Mouse (Mus musculus) hindbrain, embryonic 11.5 days (tissue): ENCODE measurements around the gene Krt39. TPM values are rescaled to one million over a fixed set of nuclear protein-coding genes. Genes with fewer than 3 reads are reported as not detected.
A peak's percentile ranks its signal among the peaks of the same experiment; 100 is the strongest.

Source experiments
- ATAC-seq: fragments of 200-750 bp; cut with Nextera tagmentation; 2 replicates; pipeline ENCODE4 v1.8.0; 2017; ENCODE audit warnings: mild to moderate bottlenecking, moderate TSS enrichment, moderate library complexity; ENCODE audit not compliant: low FRiP score
- DNase-seq: peaks from one replicate; pipeline ENCODE4 v3.0.0-alpha.2; 2015; ENCODE audit warnings: low spot score
- H3K27ac ChIP-seq: fragments of 300-500 bp; sonication (generic); 2 replicates; pipeline ENCODE4 v1.5.1; 2014; ENCODE audit warnings: mild to moderate bottlenecking, low read depth, low read length
- H3K27me3 ChIP-seq: fragments of 300-500 bp; sonication (generic); 2 replicates; pipeline ENCODE4 v1.6.1; 2014; ENCODE audit warnings: mild to moderate bottlenecking, low read length, moderate library complexity, mixed read lengths; ENCODE audit not compliant: control insufficient read depth, insufficient read depth
- H3K36me3 ChIP-seq: fragments of 300-500 bp; sonication (generic); 2 replicates; pipeline ENCODE4 v1.6.1; 2014; ENCODE audit warnings: mild to moderate bottlenecking, low read length, moderate library complexity, mixed read lengths; ENCODE audit not compliant: control insufficient read depth, insufficient read depth
- H3K4me1 ChIP-seq: fragments of 300-500 bp; sonication (generic); replicated peaks from 2 replicates; pipeline ENCODE4 v1.6.1; 2014; ENCODE audit warnings: low read length, mixed read lengths; ENCODE audit not compliant: control insufficient read depth, insufficient read depth
- H3K4me2 ChIP-seq: fragments of 300-500 bp; sonication (generic); replicated peaks from 2 replicates; pipeline ENCODE4 v1.6.1; 2014; ENCODE audit warnings: mild to moderate bottlenecking, low read depth, low read length
- H3K4me3 ChIP-seq: fragments of 300-500 bp; sonication (generic); 2 replicates; pipeline ENCODE4 v1.5.1; 2014; ENCODE audit warnings: low read depth, low read length
- H3K9ac ChIP-seq: fragments of 300-500 bp; sonication (generic); 2 replicates; pipeline ENCODE4 v1.6.1; 2014; ENCODE audit warnings: low read depth, low read length
- H3K9me3 ChIP-seq: fragments of 300-500 bp; sonication (generic); 2 replicates; pipeline ENCODE4 v1.6.1; 2016; ENCODE audit warnings: low read length; ENCODE audit not compliant: control insufficient read depth
- WGBS: fragments of 180-500 bp; shearing (Covaris S2); extraction: QIAGEN DNeasy Blood & Tissue Kit; methylation state at CpG from one replicate; pipeline ENCODE4 v1.1.7; 2014; 5-methylcytosine and 5-hydroxymethylcytosine counted together
- polyA plus RNA-seq: library from polyadenylated mRNA; unstranded; fragments of >200 nt; fragmentation: Nextera tagmentation; extraction: Ambion mirVana; gene quantifications from 2 replicates; pipeline ENCODE4 v1.2.1, GENCODE M21; 2014

Krt39 gene
- polyA plus RNA-seq, 1 experiment from 2014 or later, result not detected

DNA sequence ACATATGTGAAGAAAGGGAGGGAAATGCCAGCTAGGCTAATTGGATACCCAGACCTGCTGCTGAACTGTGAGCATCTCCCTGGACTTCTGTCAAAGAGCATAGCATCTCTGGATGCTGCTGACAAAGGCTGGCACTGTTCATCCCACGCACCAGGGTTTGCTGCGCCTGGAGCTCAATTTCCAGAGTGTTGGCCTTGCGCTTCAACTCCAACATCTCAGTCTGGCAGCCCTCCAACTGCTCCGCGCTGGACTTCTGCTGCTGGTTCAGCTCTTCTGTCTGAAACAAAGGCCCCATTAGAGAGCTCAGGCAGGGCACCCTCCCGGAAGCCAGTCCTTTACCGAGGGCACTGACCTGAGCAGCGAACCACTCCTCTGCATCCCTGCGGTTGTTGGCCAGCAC lies 18.6 kb upstream of the Krt39 start:
- DNase-seq (peak; percentile 6), ATAC-seq (no peak)
- Histone ChIP-seq H3K36me3 (no peaks in the 10 kb centered on the region), H3K9ac (no peak overlapping the region), H3K27me3 (no peaks in the 10 kb centered on the region), H3K4me3 (no peak overlapping the region), H3K4me1 (no peaks in the 10 kb centered on the region), H3K27ac (no peak overlapping the region), H3K9me3 (no peaks in the 10 kb centered on the region), H3K4me2 (no peak overlapping the region)
- WGBS, result 73% methylated on average over 9 of the region's 9 CpGs

DNA sequence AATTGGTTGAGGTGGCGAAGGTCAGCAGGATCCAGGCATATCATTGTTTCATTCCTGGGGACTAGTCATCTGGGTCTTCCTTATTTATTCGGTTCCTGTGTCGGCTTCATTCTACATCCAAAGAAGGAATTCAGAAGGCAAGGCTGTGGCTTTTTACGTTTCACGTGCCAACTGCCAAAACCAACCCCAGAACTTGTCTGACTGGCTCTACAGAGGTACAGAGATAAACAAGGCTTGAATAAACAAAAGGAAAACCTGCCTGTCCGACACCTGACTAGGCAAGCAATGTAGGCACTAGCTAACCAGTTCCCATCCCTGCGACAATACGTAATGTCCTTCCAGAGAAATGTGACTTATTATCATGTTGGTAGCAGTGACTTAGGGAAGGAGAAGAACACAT lies 7.0 kb downstream of the Krt39 start:
- Histone ChIP-seq H3K4me3 (no peak overlapping the region), H3K9ac (no peak overlapping the region), H3K4me1 (no peaks in the 10 kb centered on the region), H3K27ac (no peak overlapping the region), H3K27me3 (no peaks in the 10 kb centered on the region), H3K36me3 (no peaks in the 10 kb centered on the region), H3K9me3 (no peaks in the 10 kb centered on the region), H3K4me2 (no peak overlapping the region)
- WGBS, result 86% methylated on average over 8 of the region's 8 CpGs
- DNase-seq (no peak), ATAC-seq (no peak)

DNA sequence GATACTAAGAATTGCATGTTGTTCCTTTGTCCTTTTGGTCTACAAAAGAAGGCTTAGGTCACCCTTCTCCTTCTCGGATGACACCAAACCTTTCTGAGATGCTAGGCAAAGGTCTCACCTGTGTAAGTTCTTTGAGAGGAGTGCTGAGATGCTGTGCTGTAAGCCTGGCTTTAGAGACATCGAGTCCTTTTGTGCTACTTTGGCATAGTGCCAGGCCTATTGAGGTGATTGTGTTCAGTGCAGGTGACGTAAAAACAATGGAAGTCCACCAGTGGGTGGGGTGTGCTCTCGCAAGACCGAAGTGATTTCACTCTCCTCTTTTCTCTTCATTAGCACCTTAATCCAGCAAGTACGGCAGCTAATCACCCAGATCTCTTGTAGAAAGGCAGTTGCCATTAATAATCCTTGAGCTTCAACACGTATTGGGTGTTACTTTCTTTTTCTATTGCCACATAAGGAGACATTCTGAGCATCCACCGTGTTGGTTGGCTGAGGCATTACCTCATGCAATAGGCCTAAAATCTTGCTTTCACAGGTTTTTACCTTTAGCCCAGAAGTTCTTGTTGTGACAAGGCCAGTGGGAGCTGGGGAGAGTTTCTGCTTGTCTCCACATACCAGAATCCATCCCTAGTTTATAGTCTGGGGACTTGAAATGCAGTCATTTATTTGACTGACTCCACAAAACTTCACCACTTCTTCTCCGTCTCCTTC lies 20.9 kb downstream of the Krt39 start:
- WGBS, result 87% methylated on average over 9 of the region's 9 CpGs
- no peaks in the 10 kb centered on the region for H3K36me3 ChIP-seq
- no peaks in the 10 kb centered on the region for H3K27me3 ChIP-seq
- ATAC-seq (no peak), DNase-seq (no peak)
- no peak overlapping the region for H3K9ac ChIP-seq
- no peak overlapping the region for H3K4me3 ChIP-seq
- H3K27ac ChIP-seq, result no peak overlapping the region
- no peaks in the 10 kb centered on the region for H3K4me1 ChIP-seq
- H3K9me3 ChIP-seq, result no peaks in the 10 kb centered on the region
- H3K4me2 ChIP-seq, result no peak overlapping the region

DNA sequence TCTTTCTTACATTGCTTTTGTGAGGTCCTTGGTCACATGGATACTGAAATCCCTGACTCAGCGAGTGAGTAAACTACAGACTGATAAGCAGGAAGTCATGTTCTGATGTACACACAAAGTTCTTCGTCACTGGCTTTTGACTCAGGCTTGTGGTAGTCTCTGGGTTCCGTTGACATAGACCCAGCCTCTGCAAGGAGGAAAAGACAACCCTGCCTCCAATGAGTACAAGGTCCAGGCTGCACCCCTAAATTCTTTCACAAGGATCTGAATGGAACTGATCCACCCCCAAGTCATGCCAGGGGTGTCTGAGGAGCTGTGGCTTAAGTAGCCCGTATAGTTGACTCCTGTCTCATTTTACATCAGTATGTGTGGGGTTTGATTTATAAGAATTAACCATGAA lies 24.7 kb downstream of the Krt39 start:
- DNase-seq (no peak), ATAC-seq (no peak)
- Histone ChIP-seq H3K36me3 (no peaks in the 10 kb centered on the region), H3K9me3 (no peaks in the 10 kb centered on the region), H3K4me1 (no peaks in the 10 kb centered on the region), H3K4me3 (no peak overlapping the region), H3K9ac (no peak overlapping the region), H3K27me3 (no peaks in the 10 kb centered on the region), H3K27ac (no peak overlapping the region), H3K4me2 (no peak overlapping the region)
- WGBS, result 90% methylated on average over 4 of the region's 4 CpGs

DNA sequence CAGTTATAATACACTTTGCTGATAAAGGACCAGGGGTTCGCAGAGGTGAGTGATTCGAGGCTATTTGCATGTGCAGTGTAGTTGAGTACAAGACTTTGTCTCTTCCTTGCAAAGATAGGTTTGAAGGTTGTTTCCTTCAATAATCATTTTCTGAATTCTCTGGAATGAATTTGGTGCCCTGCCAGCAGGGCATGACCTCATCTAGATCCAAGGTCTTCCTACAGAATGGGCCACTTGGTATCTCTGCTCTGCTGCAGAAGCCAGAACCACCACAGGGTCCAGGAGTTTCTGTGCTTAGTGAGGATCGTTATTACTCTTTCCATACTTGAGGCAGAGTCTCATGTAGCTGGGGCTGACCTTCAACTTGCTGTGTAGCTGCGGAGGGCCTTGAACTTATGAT lies 26.4 kb downstream of the Krt39 start:
- Histone ChIP-seq H3K9ac (no peak overlapping the region), H3K9me3 (no peaks in the 10 kb centered on the region), H3K4me3 (no peak overlapping the region), H3K27me3 (no peaks in the 10 kb centered on the region), H3K27ac (no peak overlapping the region), H3K36me3 (no peaks in the 10 kb centered on the region), H3K4me2 (no peak overlapping the region), H3K4me1 (no peaks in the 10 kb centered on the region)
- 92% methylated on average over 4 of the region's 4 CpGs for WGBS
- no peak for ATAC-seq
- no peak for DNase-seq

DNA sequence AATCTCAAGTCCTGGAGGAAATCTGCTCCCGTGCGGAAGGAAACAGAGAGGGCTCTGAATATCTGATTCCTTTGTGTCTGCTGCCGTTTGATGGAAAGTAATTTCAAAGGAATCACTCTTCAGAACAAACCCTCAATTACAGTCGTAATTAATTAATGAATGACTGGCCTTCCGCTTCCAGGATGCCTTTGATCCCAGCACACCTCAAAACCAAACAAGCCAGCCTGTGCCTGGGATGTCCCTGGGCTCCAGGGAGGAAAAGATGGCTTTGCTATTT lies 27.6 kb downstream of the Krt39 start:
- Histone ChIP-seq H3K36me3 (no peaks in the 10 kb centered on the region), H3K27ac (no peak overlapping the region), H3K27me3 (no peaks in the 10 kb centered on the region), H3K4me2 (no peak overlapping the region), H3K4me3 (no peak overlapping the region), H3K9ac (no peak overlapping the region), H3K4me1 (0 out of 2 replicates have a peak, but pooled peaks cover 2% of the 10 kb centered on the region), H3K9me3 (no peaks in the 10 kb centered on the region)
- WGBS, result 59% methylated on average over 5 of the region's 5 CpGs
- DNase-seq (no peak), ATAC-seq (no peak)

DNA sequence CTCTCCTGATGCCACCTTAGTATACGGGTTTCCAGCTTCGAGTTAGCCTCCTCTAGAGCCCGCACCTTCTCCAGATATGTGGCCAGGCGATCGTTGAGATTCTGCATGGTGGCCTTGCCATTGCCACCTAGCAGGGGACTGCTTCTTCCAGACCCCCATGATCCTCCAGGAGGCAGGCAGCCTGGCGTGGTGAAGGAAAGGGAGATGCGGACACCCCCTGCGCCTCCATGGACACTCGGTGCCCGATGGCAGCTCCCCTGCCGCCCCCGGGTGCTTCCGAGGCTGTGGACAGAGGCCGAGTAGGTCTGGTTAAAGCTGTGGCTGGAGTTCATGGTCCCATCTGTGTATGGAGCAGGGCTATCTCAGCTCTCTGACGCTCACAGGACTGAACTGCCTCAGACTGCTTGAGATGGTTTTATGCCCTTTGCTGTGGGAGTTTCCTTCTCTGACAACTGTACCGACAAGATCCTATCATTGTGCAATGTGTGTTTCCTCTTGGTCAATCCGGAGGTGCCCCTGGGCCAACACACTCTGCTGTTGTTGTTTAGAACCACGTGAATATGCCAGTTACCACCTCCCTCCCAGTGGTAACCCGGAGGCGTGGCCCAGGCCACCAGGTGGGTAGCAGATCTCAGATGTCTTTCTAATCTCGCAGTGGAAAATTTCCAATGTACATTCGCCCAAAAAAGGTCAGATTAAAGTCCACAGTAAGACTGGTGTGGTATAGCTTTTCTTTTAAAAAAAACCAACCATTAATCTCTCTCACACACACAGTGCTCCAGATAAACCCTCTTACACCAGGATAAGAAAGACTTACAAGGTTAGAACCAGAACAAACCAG lies 28.2 kb downstream of the Krt39 start, which contains the start of gene Krt23:
TSS of gene Krt23 (minus strand) at position 405 of the 841 bp plus-strand sequence.
- H3K4me1 ChIP-seq, result 0 out of 2 replicates have a peak, but pooled peaks cover 2% of the 10 kb centered on the region
- no peak for DNase-seq
- no peaks in the 10 kb centered on the region for H3K9me3 ChIP-seq
- no peak for ATAC-seq
- H3K4me2 ChIP-seq, result no peak within 1 kb of the TSS
- H3K36me3 ChIP-seq, result no peaks in the 10 kb centered on the region
- H3K9ac ChIP-seq, result no peak within 1 kb of the TSS
- WGBS, result 85% methylated on average over 22 of the region's 22 CpGs
- no peaks in the 10 kb centered on the region for H3K27me3 ChIP-seq
- no peak within 1 kb of the TSS for H3K4me3 ChIP-seq
- H3K27ac ChIP-seq, result no peak within 1 kb of the TSS

DNA sequence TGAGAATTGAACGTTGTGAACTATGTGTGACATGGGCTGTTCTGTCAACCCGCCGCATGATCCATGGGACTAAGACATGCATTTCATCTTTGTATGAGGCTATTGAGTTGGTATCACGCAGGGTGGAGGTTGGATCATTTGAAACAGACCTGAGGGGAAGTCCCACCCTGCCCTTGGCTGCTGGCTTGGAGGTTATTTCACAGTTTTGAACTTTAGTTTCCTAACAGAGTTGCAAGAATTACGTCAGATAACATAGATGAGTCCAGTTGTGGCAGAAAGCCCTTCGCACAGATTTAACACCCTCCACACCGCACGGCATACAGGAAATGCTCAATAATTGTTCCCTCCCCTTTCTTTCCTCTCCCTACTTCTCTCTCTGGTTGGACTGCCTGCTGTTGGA lies 30.1 kb downstream of the Krt39 start:
- Histone ChIP-seq H3K27me3 (no peaks in the 10 kb centered on the region), H3K4me2 (no peak overlapping the region), H3K9ac (no peak overlapping the region), H3K36me3 (no peaks in the 10 kb centered on the region), H3K9me3 (no peaks in the 10 kb centered on the region), H3K4me1 (0 out of 2 replicates have a peak, but pooled peaks cover 2% of the 10 kb centered on the region), H3K4me3 (no peak overlapping the region), H3K27ac (no peak overlapping the region)
- 83% methylated on average over 8 of the region's 8 CpGs for WGBS
- no peak for ATAC-seq
- no peak for DNase-seq

DNA sequence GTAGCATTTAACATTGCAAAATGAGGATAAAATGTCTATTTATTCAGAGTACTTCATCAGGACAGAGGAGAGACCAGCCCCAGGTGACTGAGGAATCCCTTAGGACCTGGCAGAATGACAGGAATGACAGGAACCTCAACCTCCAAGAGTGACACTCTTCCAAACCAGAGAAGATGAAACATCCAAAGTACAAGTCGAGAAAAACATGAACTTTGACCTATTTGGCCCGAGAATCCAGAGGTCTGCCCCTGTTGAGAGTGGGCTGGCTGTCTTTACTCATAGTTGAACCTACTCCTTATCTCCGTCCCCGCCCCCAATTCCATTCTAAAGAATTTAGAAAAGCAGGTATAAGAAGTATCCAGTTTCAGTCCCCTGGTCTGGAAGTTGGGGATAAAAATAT lies 30.5 kb downstream of the Krt39 start:
- Histone ChIP-seq H3K27me3 (no peaks in the 10 kb centered on the region), H3K36me3 (no peaks in the 10 kb centered on the region), H3K4me1 (0 out of 2 replicates have a peak, but pooled peaks cover 2% of the 10 kb centered on the region), H3K4me2 (no peak overlapping the region), H3K27ac (no peak overlapping the region), H3K4me3 (no peak overlapping the region), H3K9me3 (no peaks in the 10 kb centered on the region), H3K9ac (no peak overlapping the region)
- 71% methylated on average over 4 of the region's 4 CpGs for WGBS
- ATAC-seq, result no peak
- DNase-seq, result no peak
